Mouse (Mus musculus): Measurements from ENCODE around the gene Rnh1. TPM values are rescaled to one million over a fixed set of nuclear protein-coding genes. Genes with fewer than 3 reads are reported as not detected.

The Rnh1 gene
- total RNA-seq (2023): 10 to 100 TPM; 83.3 to 88.8 TPM

GRCm38 (mm10) chr7:141172116-141173006 is at the start of gene Rnh1:
TSS of gene Rnh1 (minus strand) at chr7:141172857.

GRCm38 (mm10) chr7:141215101-141215879 is 42.6 kb upstream of the Rnh1 start, which contains the start of gene Rassf7:
TSS of gene Rassf7 (plus strand) at chr7:141215860.

DNA sequence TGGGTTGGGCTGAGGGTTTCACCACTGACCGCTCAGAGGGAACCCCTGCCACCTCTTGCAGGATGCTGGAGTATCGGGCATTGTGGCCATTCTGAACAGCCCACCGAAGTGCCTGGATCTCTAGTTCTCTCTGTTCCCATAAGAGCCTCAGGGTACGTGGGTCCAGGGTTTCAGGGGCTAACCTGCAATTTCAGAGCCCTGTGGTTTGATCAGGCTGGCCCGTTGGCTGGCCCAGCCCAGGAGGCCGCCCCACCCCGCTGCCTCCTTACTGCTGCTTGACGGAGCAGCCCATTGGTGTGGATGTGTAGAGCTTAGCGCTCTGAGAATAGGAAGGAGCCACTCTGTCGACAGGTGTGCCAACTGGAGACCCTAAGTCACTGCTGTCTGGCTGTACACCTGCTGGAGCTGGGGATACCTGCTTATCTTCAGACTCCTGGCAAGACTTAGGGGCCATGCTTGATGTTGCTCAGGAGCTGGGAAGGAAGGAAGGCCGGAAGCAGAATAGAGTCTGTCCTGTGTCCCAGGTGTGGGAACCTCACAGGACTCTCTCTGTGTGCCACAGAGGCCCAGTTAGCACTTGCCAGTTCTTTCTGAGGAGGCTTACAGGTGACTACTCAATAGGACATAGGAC is 41.1 kb upstream of the Rnh1 start, which contains the start of gene Lmntd2:
TSS of gene Lmntd2 (minus strand) at position 476 of the 631 bp plus-strand sequence.

GRCm38 (mm10) chr7:141193948-141194347 is 21.3 kb upstream of the Rnh1 start, which contains the start of the genes Hras and Lrrc56:
TSS of gene Hras (minus strand) at chr7:141194005.
TSS of gene Lrrc56 (plus strand) at chr7:141194157.

DNA sequence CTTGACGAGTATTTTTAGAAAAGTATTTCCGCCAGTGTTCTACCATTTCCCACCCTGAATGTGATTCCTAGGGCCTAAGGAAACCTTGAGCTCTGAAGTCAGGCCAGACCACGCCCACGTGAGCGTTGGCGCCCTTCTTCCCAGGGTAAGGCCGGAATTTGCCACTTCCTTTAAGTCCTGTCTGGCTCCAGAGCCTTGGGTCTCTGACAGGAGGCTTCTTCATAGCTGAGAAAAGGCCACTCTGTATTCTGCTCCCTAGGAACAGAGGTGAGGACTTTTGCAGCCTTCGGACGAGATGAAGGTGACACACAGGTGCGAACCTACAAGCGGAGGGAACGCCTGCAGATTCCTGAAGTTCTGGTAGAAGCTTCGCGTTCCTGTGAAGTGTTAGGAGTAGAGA is 50.4 kb downstream of the Rnh1 start, which contains the start of gene Ptdss2:
TSS of gene Ptdss2 (plus strand) at position 138 of the 400 bp plus-strand sequence.

DNA sequence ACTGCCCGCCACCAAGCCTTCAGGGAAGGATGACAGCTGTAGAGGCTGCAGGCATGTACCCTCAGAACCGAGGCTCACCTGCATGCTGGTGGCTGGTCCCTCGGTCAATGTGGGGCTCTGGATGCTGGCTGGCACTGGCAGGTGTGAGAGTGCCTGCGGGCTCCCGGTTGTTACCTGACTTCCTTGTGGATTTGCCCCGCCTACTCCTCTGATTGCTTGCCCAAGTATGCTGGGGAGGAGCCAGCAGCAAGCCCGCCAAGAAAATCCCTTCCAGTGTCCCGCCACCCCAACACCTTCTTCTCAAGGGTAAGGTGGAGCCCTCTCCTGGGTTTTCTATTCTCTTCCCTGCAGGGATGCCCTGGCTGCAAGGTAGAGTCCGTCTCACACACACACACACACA is 55.0 kb downstream of the Rnh1 start, which contains the start of gene Ano9:
TSS of gene Ano9 (minus strand) at position 171 of the 400 bp plus-strand sequence.

Other genes starting within 250 kb of the Rnh1 start
- gene Pgghg, start 231.5 kb downstream of the Rnh1 start, total RNA-seq (2023): 10 to 100 TPM; 28.1 to 34.5 TPM
- 1 to 10 TPM; 1.3 to 2.7 TPM for gene Ifitm5, start 222.6 kb downstream of the Rnh1 start, total RNA-seq (2023)
- not detected for gene Gm45717, start 216.9 kb downstream of the Rnh1 start, total RNA-seq (2023)
- 100 to 1,000 TPM; 421 to 568 TPM for gene Ifitm2, start 216.9 kb downstream of the Rnh1 start, total RNA-seq (2023)
- 100 to 1,000 TPM; 245 to 419 TPM for gene Ifitm1, start 205.6 kb downstream of the Rnh1 start, total RNA-seq (2023)
- 100 to 1,000 TPM; 508 to 583 TPM for gene Ifitm3, start 162.1 kb downstream of the Rnh1 start, total RNA-seq (2023)
- gene Ifitm6, start 154.9 kb downstream of the Rnh1 start, total RNA-seq (2023): 1,000 to 10,000 TPM in 1 of 2 experiments, 100 to 1,000 TPM in 1; 867 to 1,003 TPM
- gene Gm17387, start 143.7 kb downstream of the Rnh1 start, total RNA-seq (2023): not detected
- gene B4galnt4, start 111.8 kb downstream of the Rnh1 start, total RNA-seq (2023): 1 to 10 TPM in 1 of 2 experiments, under 1 TPM in 1; 0.73 to 1.3 TPM
- 1 to 10 TPM; 3.7 to 4.0 TPM for gene Pkp3, start 94.6 kb downstream of the Rnh1 start, total RNA-seq (2023)
- gene Sigirr, start 72.3 kb downstream of the Rnh1 start, total RNA-seq (2023): 1 to 10 TPM; 5.3 to 6.2 TPM
- not detected for gene Ano9, start 55.1 kb downstream of the Rnh1 start, total RNA-seq (2023)
- 10 to 100 TPM; 20.7 to 23.3 TPM for gene Ptdss2, start 50.5 kb downstream of the Rnh1 start, total RNA-seq (2023)
- gene Hras, start 21.1 kb upstream of the Rnh1 start, total RNA-seq (2023): 10 to 100 TPM; 25.7 to 32.3 TPM
- 1 to 10 TPM; 3.9 to 6.0 TPM for gene Lrrc56, start 21.3 kb upstream of the Rnh1 start, total RNA-seq (2023)
- gene Lmntd2, start 41.2 kb upstream of the Rnh1 start, total RNA-seq (2023): not detected
- 1 to 10 TPM; 4.7 to 7.6 TPM for gene Rassf7, start 43.0 kb upstream of the Rnh1 start, total RNA-seq (2023)
- gene Phrf1, start 55.9 kb upstream of the Rnh1 start, total RNA-seq (2023): 10 to 100 TPM; 70.9 to 73.3 TPM
- gene Irf7, start 93.6 kb upstream of the Rnh1 start, total RNA-seq (2023): 10 to 100 TPM; 36.2 to 42.0 TPM
- gene Cdhr5, start 103.9 kb upstream of the Rnh1 start, total RNA-seq (2023): not detected
- not detected for gene Sct, start 106.3 kb upstream of the Rnh1 start, total RNA-seq (2023)
- not detected for gene Drd4, start 119.1 kb upstream of the Rnh1 start, total RNA-seq (2023)
- gene Deaf1, start 154.8 kb upstream of the Rnh1 start, total RNA-seq (2023): 10 to 100 TPM; 24.3 to 35.7 TPM
- gene Tmem80, start 154.9 kb upstream of the Rnh1 start, total RNA-seq (2023): 10 to 100 TPM in 1 of 2 experiments, 1 to 10 TPM in 1; 8.5 to 11.1 TPM
- under 1 TPM; 0.26 to 0.60 TPM for gene Eps8l2, start 166.0 kb upstream of the Rnh1 start, total RNA-seq (2023)
- gene Taldo1, start 219.3 kb upstream of the Rnh1 start, total RNA-seq (2023): 100 to 1,000 TPM; 644 to 676 TPM
- 10 to 100 TPM; 20.7 to 21.1 TPM for gene Gatd1, start 241.3 kb upstream of the Rnh1 start, total RNA-seq (2023)

Measured in neutrophil, adult 83 days (primary cell).